Mouse (Mus musculus) limb, embryonic 12.5 days (tissue): ENCODE measurements at regions not wholly inside any gene's neighbourhood (a gene's known extent, or its start where the extent isn't known, plus 50 kb on each side); places are given as distances from the start of the nearest gene placed in this dataset.

Experiments
- ATAC-seq: fragments of 200-750 bp; cut with Nextera tagmentation; 2 replicates; pipeline ENCODE4 v1.8.0; 2017; ENCODE audit warnings: low read depth, moderate TSS enrichment; ENCODE audit not compliant: insufficient number of reproducible peaks, insufficient read depth, low FRiP score, low TSS enrichment
- H3K27ac ChIP-seq: fragments of 300-500 bp; sonication (generic); 2 replicates; pipeline ENCODE4 v1.5.1; 2016; ENCODE audit warnings: mild to moderate bottlenecking, moderate library complexity
- H3K27me3 ChIP-seq: fragments of 300-500 bp; sonication (generic); 2 replicates; pipeline ENCODE4 v1.6.1; 2016; ENCODE audit warnings: mild to moderate bottlenecking, moderate library complexity
- H3K36me3 ChIP-seq: fragments of 300-500 bp; sonication (generic); 2 replicates; pipeline ENCODE4 v1.6.1; 2016; ENCODE audit warnings: mild to moderate bottlenecking, moderate library complexity
- H3K4me1 ChIP-seq: fragments of 300-500 bp; sonication (generic); replicated peaks from 2 replicates; pipeline ENCODE4 v1.6.1; 2016
- H3K4me2 ChIP-seq: fragments of 300-500 bp; sonication (generic); 2 replicates; pipeline ENCODE4 v1.6.1; 2016; ENCODE audit warnings: mild to moderate bottlenecking, moderate library complexity
- H3K4me3 ChIP-seq: fragments of 300-500 bp; sonication (generic); replicated peaks from 2 replicates; pipeline ENCODE4 v1.5.1; 2016; ENCODE audit warnings: mild to moderate bottlenecking
- H3K9ac ChIP-seq: fragments of 300-500 bp; sonication (generic); replicated peaks from 2 replicates; pipeline ENCODE4 v1.6.1; 2016; ENCODE audit warnings: mild to moderate bottlenecking, moderate library complexity
- H3K9me3 ChIP-seq: fragments of 300-500 bp; sonication (generic); 2 replicates; pipeline ENCODE4 v1.6.1; 2016; ENCODE audit warnings: mild to moderate bottlenecking, moderate library complexity
- WGBS: fragments of 180-500 bp; shearing (Covaris S2); methylation state at CpG from one replicate; pipeline ENCODE4 v1.1.7; 2016; 5-methylcytosine and 5-hydroxymethylcytosine counted together

DNA sequence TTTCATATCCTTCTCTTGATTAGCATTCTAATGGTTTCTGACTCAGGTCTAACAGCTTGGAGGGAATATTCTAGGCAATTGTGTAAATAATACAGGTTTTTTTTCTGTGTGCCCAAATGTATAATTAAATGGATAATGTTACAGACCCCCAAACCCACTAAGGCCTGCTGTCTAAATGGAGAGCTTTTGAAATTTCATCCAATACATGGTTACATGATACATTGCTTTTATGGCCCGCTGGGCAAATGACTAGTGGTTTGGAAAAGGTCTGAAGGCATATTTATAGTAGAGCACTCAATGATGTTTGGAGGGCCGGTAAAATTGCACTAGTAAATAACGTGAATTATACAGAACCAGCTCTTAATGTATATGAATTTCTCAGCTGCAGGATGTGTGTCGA is 400.0 kb downstream of the Gsdmc2 start:
- no peak overlapping the region for H3K4me3 ChIP-seq
- H3K36me3 ChIP-seq = no peaks in the 10 kb centered on the region
- no peaks in the 10 kb centered on the region for H3K9me3 ChIP-seq
- 60% methylated on average over 4 of the region's 4 CpGs for WGBS
- no peak overlapping the region for H3K4me2 ChIP-seq
- ATAC-seq = no peak
- no peak overlapping the region for H3K27ac ChIP-seq
- H3K4me1 ChIP-seq = peaks cover 9% of the 10 kb centered on the region; the same call in 1 of the 2 replicates
- H3K27me3 ChIP-seq = no peaks in the 10 kb centered on the region
- H3K9ac ChIP-seq = no peak overlapping the region

DNA sequence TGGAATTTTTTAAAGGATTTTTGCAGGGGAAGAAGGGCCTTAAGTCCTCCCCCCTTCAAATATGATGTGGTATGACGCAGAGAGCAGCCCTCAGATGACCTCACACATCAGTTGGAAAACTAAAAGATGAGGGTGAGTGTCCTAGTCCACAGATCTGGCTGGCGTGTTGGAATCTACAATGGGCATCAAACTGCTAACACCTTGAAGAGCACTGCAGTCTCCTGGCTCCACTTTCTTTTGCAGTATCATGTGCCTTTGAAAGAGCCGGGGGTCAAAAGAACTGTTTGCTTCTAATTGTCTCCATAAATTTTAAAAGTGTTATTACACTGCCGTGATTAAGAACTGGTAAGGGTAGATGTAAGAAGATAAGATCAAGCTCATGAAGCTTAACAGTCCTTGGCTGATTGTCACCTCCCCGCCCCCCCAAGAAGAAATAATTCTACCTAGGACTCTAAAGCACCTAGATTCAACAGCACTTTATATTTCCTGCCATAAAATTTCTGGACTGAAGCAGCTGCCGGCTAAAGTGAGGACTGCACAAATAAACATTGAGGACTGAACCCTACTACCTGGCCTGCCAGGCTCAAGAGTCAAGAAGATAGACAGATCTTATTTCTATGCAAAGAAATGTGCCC is 402.7 kb downstream of the Gsdmc2 start:
- Histone ChIP-seq H3K9ac (no peak overlapping the region), H3K27me3 (no peaks in the 10 kb centered on the region), H3K27ac (no peak overlapping the region), H3K4me1 (peaks cover 17% of the 10 kb centered on the region; the same call in 1 of the 2 replicates), H3K4me3 (no peak overlapping the region), H3K9me3 (no peaks in the 10 kb centered on the region), H3K36me3 (no peaks in the 10 kb centered on the region), H3K4me2 (no peak overlapping the region)
- 29% methylated on average over 6 of the region's 6 CpGs for WGBS
- ATAC-seq = no peak

DNA sequence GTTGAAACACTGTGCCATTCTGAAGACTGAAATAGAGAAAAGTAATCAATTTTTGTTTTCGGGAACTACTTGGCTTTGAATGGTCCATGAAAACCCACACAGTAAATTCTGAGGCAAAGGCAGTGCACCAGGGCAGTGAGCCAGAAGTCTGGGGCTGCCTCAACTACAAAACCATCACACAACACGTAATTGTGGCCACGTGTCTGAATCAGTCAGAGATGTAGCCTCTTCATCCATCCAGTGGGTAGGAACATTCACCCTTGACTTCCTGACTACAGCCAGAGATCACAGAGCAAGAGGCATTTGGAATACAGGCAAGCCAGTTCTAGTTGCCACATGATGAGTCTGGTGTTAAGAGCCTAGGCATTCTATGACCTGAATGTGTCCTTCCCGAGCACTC is 432.3 kb downstream of the Gsdmc2 start:
- Histone ChIP-seq H3K27ac (no peak overlapping the region), H3K9ac (no peak overlapping the region), H3K4me2 (no peak overlapping the region), H3K36me3 (no peaks in the 10 kb centered on the region), H3K27me3 (no peaks in the 10 kb centered on the region), H3K4me1 (no peaks in the 10 kb centered on the region), H3K4me3 (no peak overlapping the region), H3K9me3 (no peaks in the 10 kb centered on the region)
- WGBS = 82% methylated on average over 4 of the region's 4 CpGs
- ATAC-seq = no peak

DNA sequence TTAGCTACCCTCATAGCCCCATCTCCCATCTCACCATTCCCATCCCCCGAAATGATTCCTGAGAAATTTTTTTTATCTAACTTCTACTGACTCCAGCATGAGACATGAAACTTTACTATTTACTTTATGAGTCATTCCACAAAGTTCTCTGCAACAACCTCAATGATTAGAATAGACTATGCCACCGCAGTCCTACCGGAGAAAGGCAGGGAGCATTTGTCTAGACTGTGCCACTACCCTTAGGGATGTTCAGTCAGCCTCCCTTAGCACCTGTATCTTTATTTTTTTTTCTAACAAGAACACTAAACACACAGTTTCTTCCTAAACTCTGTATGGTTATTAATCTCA is 433.2 kb downstream of the Gsdmc2 start:
- WGBS = 82% methylated on average over 3 of the region's 3 CpGs
- H3K27me3 ChIP-seq = no peaks in the 10 kb centered on the region
- no peak overlapping the region for H3K27ac ChIP-seq
- no peak for ATAC-seq
- H3K4me3 ChIP-seq = no peak overlapping the region
- no peak overlapping the region for H3K4me2 ChIP-seq
- H3K36me3 ChIP-seq = no peaks in the 10 kb centered on the region
- no peaks in the 10 kb centered on the region for H3K4me1 ChIP-seq
- H3K9ac ChIP-seq = no peak overlapping the region
- no peaks in the 10 kb centered on the region for H3K9me3 ChIP-seq

DNA sequence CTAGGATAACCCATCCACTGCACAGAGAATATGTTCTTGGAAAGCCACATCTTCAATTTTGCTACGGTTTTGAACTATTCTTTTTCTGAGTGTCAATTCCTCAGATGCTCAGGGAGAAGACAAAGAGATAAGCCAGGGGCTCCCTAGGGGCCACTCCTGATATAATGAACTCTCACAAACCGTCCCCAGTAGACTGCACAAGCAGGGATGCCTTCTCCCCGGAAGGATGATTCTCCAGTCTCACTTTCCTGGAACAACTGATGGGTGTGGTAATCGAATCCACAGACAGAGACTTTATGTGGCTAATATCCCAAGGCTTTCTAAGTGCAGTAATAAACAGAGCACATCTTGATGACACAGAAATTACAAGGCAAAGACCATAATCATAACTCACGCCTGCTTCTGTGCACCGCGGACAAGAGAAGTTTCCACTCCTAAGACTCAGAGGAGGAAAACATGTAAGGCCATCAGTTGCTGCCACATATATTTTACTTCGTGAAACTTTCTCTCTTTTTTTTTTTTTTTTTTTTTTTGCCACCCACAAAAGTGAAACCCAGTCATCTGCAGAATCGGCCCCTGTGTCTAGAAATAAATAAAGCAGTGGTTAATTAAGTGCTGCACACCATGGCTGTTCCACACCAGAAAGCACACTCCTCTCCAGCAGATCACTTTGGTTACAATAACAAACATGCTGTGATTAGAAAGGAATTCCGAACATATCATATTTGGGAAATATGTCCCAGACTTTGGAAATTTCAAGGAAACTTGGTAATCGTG is 433.8 kb downstream of the Gsdmc2 start:
- Histone ChIP-seq H3K27ac (no peak overlapping the region), H3K36me3 (no peaks in the 10 kb centered on the region), H3K4me2 (no peak overlapping the region), H3K27me3 (no peaks in the 10 kb centered on the region), H3K4me1 (no peaks in the 10 kb centered on the region), H3K4me3 (no peak overlapping the region), H3K9me3 (no peaks in the 10 kb centered on the region), H3K9ac (no peak overlapping the region)
- 75% methylated on average over 11 of the region's 11 CpGs for WGBS
- ATAC-seq = no peak

DNA sequence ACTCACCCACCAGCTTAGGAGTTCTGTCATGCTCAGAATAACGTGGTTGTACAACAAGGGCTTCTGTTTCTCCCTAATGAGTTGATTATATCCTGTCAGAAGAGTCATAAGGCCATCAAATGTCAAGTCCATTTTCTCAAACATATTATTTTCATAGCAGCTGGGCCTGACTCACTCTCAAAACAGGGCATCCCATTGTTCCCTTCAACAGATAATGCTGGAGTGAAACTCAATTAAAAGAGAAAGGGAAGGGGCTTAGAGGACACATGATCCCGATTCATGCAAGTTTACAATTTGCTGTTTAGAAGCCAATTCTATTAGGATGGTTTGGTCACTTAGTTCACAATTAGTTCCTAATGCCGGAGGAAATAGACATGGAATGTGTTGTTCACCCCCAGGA is 444.5 kb downstream of the Gsdmc2 start:
- H3K9me3 ChIP-seq = no peaks in the 10 kb centered on the region
- no peak overlapping the region for H3K9ac ChIP-seq
- no peak overlapping the region for H3K4me3 ChIP-seq
- no peaks in the 10 kb centered on the region for H3K27me3 ChIP-seq
- no peak overlapping the region for H3K4me2 ChIP-seq
- H3K4me1 ChIP-seq = no peaks in the 10 kb centered on the region
- no peak for ATAC-seq
- H3K36me3 ChIP-seq = no peaks in the 10 kb centered on the region
- 57% methylated on average over 3 of the region's 3 CpGs for WGBS
- no peak overlapping the region for H3K27ac ChIP-seq

DNA sequence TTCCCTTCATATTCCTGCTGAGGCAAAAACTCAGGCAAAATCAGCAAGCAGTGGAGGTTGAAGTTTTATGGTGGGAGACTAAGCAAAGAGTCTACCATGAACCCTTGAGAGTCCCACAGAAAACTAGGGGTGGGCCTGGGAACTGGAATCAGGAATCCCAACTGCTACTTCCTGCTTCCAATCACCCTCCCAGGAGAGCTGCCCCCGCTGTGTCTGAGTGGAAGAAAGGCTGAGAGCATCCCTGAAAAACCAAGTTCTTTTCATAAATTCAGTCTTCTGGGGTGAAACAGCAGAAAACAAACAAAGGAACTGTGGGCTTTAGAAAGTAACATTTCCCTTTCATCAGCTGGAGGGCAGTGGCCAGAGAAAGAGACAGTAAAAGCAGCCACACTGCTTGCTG is 445.0 kb downstream of the Gsdmc2 start:
- Histone ChIP-seq H3K27me3 (no peaks in the 10 kb centered on the region), H3K36me3 (no peaks in the 10 kb centered on the region), H3K4me2 (no peak overlapping the region), H3K9ac (no peak overlapping the region), H3K27ac (no peak overlapping the region), H3K4me1 (no peaks in the 10 kb centered on the region), H3K4me3 (no peak overlapping the region), H3K9me3 (no peaks in the 10 kb centered on the region)
- no peak for ATAC-seq
- WGBS = 70% methylated on average over 1 of the region's 1 CpGs

DNA sequence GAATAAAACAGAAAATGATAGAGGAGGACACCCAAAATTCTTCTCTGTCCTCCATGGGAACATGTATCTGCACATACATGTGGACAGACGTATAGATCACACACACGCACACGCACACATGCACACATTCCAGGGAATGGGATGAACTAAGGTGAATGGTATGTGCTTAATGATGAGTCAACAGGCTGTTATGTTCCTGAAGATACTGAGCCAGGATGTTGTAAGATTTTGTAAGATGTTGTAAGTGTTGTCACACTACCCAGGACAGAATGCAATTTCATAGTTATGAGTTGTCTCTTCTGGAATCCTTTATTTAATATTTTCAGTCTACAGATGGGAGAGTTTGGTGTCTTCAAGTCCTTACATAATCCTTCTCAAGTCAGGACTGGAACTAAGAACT is 447.5 kb downstream of the Gsdmc2 start:
- no peaks in the 10 kb centered on the region for H3K9me3 ChIP-seq
- H3K9ac ChIP-seq = no peak overlapping the region
- no peaks in the 10 kb centered on the region for H3K36me3 ChIP-seq
- ATAC-seq = no peak
- no peaks in the 10 kb centered on the region for H3K27me3 ChIP-seq
- H3K27ac ChIP-seq = no peak overlapping the region
- H3K4me3 ChIP-seq = no peak overlapping the region
- no peaks in the 10 kb centered on the region for H3K4me1 ChIP-seq
- no peak overlapping the region for H3K4me2 ChIP-seq
- WGBS = 93% methylated on average over 3 of the region's 3 CpGs

DNA sequence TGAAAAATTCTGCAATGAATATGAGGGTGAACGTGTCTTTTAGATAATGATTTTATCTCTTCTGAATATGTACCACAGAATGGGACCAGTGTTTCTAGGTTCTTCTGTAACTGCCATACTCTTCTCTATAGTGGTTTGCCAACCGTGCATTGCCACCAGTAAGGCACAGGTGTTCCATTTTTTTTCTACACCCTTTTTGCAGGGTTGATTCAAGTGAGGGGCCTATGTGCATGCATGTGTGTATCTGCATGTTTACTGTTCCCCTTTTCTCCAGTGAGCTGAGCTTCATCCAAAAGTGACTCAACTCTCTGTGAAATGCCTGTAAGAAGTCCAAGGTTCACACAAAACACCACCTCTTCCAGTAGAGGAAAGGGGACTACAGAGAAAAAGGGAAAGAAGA is 467.7 kb downstream of the Gsdmc2 start:
- H3K9me3 ChIP-seq = no peaks in the 10 kb centered on the region
- H3K27me3 ChIP-seq = no peaks in the 10 kb centered on the region
- H3K36me3 ChIP-seq = no peaks in the 10 kb centered on the region
- no peak for ATAC-seq
- H3K4me3 ChIP-seq = no peak overlapping the region
- H3K27ac ChIP-seq = no peak overlapping the region
- no peaks in the 10 kb centered on the region for H3K4me1 ChIP-seq
- no peak overlapping the region for H3K9ac ChIP-seq
- H3K4me2 ChIP-seq = no peak overlapping the region
- WGBS = 79% methylated on average over 2 of the region's 2 CpGs

DNA sequence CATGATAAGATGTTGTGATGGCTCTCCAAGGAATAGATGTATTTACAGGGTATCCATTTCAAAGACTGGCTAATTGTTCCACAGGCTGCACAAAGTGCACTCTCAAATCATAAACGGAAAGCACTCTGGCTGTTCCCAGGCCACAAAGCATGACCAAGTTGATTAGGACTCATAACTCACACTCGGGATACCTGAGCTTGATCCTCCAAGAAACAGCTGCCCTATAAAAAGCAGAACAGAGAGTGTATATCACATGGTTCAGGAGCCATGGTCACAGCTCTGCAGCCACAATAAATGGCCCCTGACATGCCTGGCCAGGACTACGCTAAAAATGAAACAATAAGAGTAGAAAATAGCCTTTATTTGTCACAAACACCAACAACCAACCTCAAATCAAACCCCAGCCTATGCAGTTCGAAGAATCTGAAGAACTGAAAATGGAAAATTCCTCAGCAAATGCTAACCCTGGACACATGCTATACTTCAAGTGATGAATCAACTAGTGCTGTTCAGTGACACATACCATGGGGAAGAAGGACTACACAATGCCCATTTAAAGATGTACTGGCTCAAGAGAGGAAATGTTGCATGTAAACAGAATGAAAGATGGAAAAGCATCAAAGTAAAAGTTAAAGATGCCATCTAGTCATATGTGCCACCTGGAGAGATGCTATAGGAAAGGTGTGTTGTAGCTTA is 473.5 kb downstream of the Gsdmc2 start:
- H3K9ac ChIP-seq = no peak overlapping the region
- WGBS = 48% methylated on average over 4 of the region's 4 CpGs
- H3K9me3 ChIP-seq = no peaks in the 10 kb centered on the region
- no peak for ATAC-seq
- no peaks in the 10 kb centered on the region for H3K36me3 ChIP-seq
- no peak overlapping the region for H3K4me2 ChIP-seq
- H3K27ac ChIP-seq = no peak overlapping the region
- H3K4me3 ChIP-seq = no peak overlapping the region
- no peaks in the 10 kb centered on the region for H3K27me3 ChIP-seq
- H3K4me1 ChIP-seq = no peaks in the 10 kb centered on the region

DNA sequence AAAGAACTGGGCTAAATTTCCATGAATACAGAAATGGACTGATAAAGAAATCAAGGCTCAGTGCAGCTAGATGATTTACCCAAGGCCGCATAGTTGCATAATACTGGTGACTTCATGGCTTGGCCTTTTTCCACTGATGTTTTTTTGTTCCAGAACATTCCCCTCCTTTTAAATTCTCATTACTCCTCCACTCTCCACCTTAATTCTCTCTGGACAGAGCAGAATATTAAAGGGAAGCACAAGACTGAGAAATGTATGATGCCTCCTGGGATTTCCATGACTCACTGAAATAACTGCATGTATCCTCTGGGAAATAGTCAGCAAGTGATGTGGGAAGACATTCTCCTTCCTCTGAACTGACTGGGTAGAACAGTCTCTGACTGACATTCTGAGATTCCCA is 480.5 kb downstream of the Gsdmc2 start:
- H3K9me3 ChIP-seq = no peaks in the 10 kb centered on the region
- ATAC-seq = no peak
- no peak overlapping the region for H3K4me3 ChIP-seq
- H3K27me3 ChIP-seq = no peaks in the 10 kb centered on the region
- H3K9ac ChIP-seq = no peak overlapping the region
- no peaks in the 10 kb centered on the region for H3K4me1 ChIP-seq
- H3K36me3 ChIP-seq = no peaks in the 10 kb centered on the region
- WGBS = 95% methylated on average over 1 of the region's 1 CpGs
- H3K27ac ChIP-seq = no peak overlapping the region
- H3K4me2 ChIP-seq = no peak overlapping the region
